Mouse (Mus musculus): ENCODE data around the gene Cramp1l. TPM values are rescaled to one million over a fixed set of nuclear protein-coding genes. Genes with fewer than 3 reads are reported as not detected.

The Cramp1l gene
- polyA plus RNA-seq, 1 experiment from 2014 or later = 13.0 TPM

GRCm38 (mm10) chr17:24994721-24995120 lies 20.9 kb downstream of the Cramp1l start:
- peaks cover 41% of the 10 kb centered on the region for H3K36me3 ChIP-seq (ENCODE audit: control insufficient read depth, insufficient read depth, low read length)
- H3K4me1 ChIP-seq (ENCODE audit: control insufficient read depth, insufficient read depth, low read length) = no peaks in the 10 kb centered on the region
- no peak overlapping the region for H3K4me3 ChIP-seq (ENCODE audit: low read depth, low read length)
- DNase-seq (ENCODE audit: low spot score) (no peak), ATAC-seq (ENCODE audit: insufficient number of reproducible peaks, low FRiP score, low TSS enrichment, low read depth) (no peak)
- no peak overlapping the region for H3K4me2 ChIP-seq (ENCODE audit: low read depth, severe bottlenecking)
- H3K27me3 ChIP-seq (ENCODE audit: control insufficient read depth, insufficient read depth, low read length) = no peaks in the 10 kb centered on the region
- no peak overlapping the region for H3K9ac ChIP-seq (ENCODE audit: low read length)
- no peak overlapping the region for H3K27ac ChIP-seq (replicated peaks; ENCODE audit: low read depth, low read length)
- no peaks in the 10 kb centered on the region for H3K9me3 ChIP-seq (ENCODE audit: control insufficient read depth, low read length)
- WGBS = 95% methylated on average over 6 of the region's 6 CpGs

GRCm38 (mm10) chr17:24987221-24987620 lies 28.4 kb downstream of the Cramp1l start:
- H3K27me3 ChIP-seq (ENCODE audit: control insufficient read depth, insufficient read depth, low read length) = no peaks in the 10 kb centered on the region
- peaks cover 41% of the 10 kb centered on the region for H3K36me3 ChIP-seq (ENCODE audit: control insufficient read depth, insufficient read depth, low read length)
- DNase-seq (ENCODE audit: low spot score) = no peak
- H3K9me3 ChIP-seq (ENCODE audit: control insufficient read depth, low read length) = no peaks in the 10 kb centered on the region
- H3K4me2 ChIP-seq (ENCODE audit: low read depth, severe bottlenecking) = no peak overlapping the region
- H3K4me3 ChIP-seq (ENCODE audit: low read depth, low read length) = no peak overlapping the region
- no peak overlapping the region for H3K27ac ChIP-seq (replicated peaks; ENCODE audit: low read depth, low read length)
- no peak overlapping the region for H3K9ac ChIP-seq (ENCODE audit: low read length)
- WGBS = 97% methylated on average over 6 of the region's 6 CpGs
- no peak for ATAC-seq (ENCODE audit: insufficient number of reproducible peaks, low FRiP score, low TSS enrichment, low read depth)
- no peaks in the 10 kb centered on the region for H3K4me1 ChIP-seq (ENCODE audit: control insufficient read depth, insufficient read depth, low read length)

- 16% methylated on average over 21 of the region's 21 CpGs for WGBS
- H3K9ac ChIP-seq (ENCODE audit: low read length) = peak overlapping the region; percentile 17; the same call in 1 of the 2 replicates
- peak; percentile 49 for ATAC-seq (ENCODE audit: insufficient number of reproducible peaks, low FRiP score, low TSS enrichment, low read depth)
- H3K36me3 ChIP-seq (ENCODE audit: control insufficient read depth, insufficient read depth, low read length) = peaks cover 29% of the 10 kb centered on the region; the same call in 1 of the 2 replicates
- no peaks in the 10 kb centered on the region for H3K27me3 ChIP-seq (ENCODE audit: control insufficient read depth, insufficient read depth, low read length)
- no peak for DNase-seq (ENCODE audit: low spot score)
- no peak overlapping the region for H3K27ac ChIP-seq (replicated peaks; ENCODE audit: low read depth, low read length)
- peaks cover 5% of the 10 kb centered on the region; the same call in 1 of the 2 replicates for H3K4me1 ChIP-seq (ENCODE audit: control insufficient read depth, insufficient read depth, low read length)
- H3K4me3 ChIP-seq (ENCODE audit: low read depth, low read length) = peak overlapping the region; percentile 93
- H3K9me3 ChIP-seq (ENCODE audit: control insufficient read depth, low read length) = no peaks in the 10 kb centered on the region
- H3K4me2 ChIP-seq (ENCODE audit: low read depth, severe bottlenecking) = peak overlapping the region; percentile 49
These were observed 54.5 kb downstream of the Cramp1l start for GRCm38 (mm10) chr17:24960852-24961715.

- peak; percentile 100 for ATAC-seq (ENCODE audit: insufficient number of reproducible peaks, low FRiP score, low TSS enrichment, low read depth)
- Histone ChIP-seq H3K4me1 (ENCODE audit: control insufficient read depth, insufficient read depth, low read length) (peaks cover 5% of the 10 kb centered on the region; the same call in 1 of the 2 replicates), H3K36me3 (ENCODE audit: control insufficient read depth, insufficient read depth, low read length) (peaks cover 26% of the 10 kb centered on the region; the same call in 1 of the 2 replicates), H3K9ac (ENCODE audit: low read length) (peak within 1 kb of the TSS; percentile 98), H3K4me2 (ENCODE audit: low read depth, severe bottlenecking) (peak within 1 kb of the TSS; percentile 73), H3K27me3 (ENCODE audit: control insufficient read depth, insufficient read depth, low read length) (no peaks in the 10 kb centered on the region), H3K27ac (replicated peaks; ENCODE audit: low read depth, low read length) (peak within 1 kb of the TSS; percentile 76), H3K4me3 (ENCODE audit: low read depth, low read length) (peak within 1 kb of the TSS; percentile 93), H3K9me3 (ENCODE audit: control insufficient read depth, low read length) (no peaks in the 10 kb centered on the region)
- under 1% methylated on average over 58 of the region's 59 CpGs for WGBS
- peak; percentile 100 for DNase-seq (ENCODE audit: low spot score)
These were observed 55.3 kb downstream of the Cramp1l start, which contains the start of gene Jpt2 for GRCm38 (mm10) chr17:24960135-24960851. Gene Jpt2, minus strand, starts transcription at chr17:24960689.

GRCm38 (mm10) chr17:24959371-24959770 lies 56.2 kb downstream of the Cramp1l start:
- H3K36me3 ChIP-seq (ENCODE audit: control insufficient read depth, insufficient read depth, low read length) = peaks cover 20% of the 10 kb centered on the region; the same call in 1 of the 2 replicates

GRCm38 (mm10) chr17:24953291-24953690 lies 62.3 kb downstream of the Cramp1l start:
- Histone ChIP-seq H3K27me3 (ENCODE audit: control insufficient read depth, insufficient read depth, low read length) (no peaks in the 10 kb centered on the region), H3K4me3 (ENCODE audit: low read depth, low read length) (no peak overlapping the region), H3K36me3 (ENCODE audit: control insufficient read depth, insufficient read depth, low read length) (peaks cover 15% of the 10 kb centered on the region; the same call in 1 of the 2 replicates), H3K4me2 (ENCODE audit: low read depth, severe bottlenecking) (no peak overlapping the region), H3K9me3 (ENCODE audit: control insufficient read depth, low read length) (no peaks in the 10 kb centered on the region), H3K4me1 (ENCODE audit: control insufficient read depth, insufficient read depth, low read length) (0 out of 2 replicates have a peak, but pooled peaks cover 2% of the 10 kb centered on the region), H3K27ac (replicated peaks; ENCODE audit: low read depth, low read length) (no peak overlapping the region), H3K9ac (ENCODE audit: low read length) (no peak overlapping the region)
- no peak for DNase-seq (ENCODE audit: low spot score)
- WGBS = 97% methylated on average over 2 of the region's 2 CpGs
- ATAC-seq (ENCODE audit: insufficient number of reproducible peaks, low FRiP score, low TSS enrichment, low read depth) = no peak

More at GRCm38 (mm10) chr17:24959371-24959770, 56.2 kb downstream of the Cramp1l start:
- WGBS = 66% methylated on average over 8 of the region's 8 CpGs
- ATAC-seq (ENCODE audit: insufficient number of reproducible peaks, low FRiP score, low TSS enrichment, low read depth) = no peak
- Histone ChIP-seq H3K9ac (ENCODE audit: low read length) (peak overlapping the region; percentile 98), H3K4me1 (ENCODE audit: control insufficient read depth, insufficient read depth, low read length) (peaks cover 5% of the 10 kb centered on the region; the same call in 1 of the 2 replicates), H3K27me3 (ENCODE audit: control insufficient read depth, insufficient read depth, low read length) (no peaks in the 10 kb centered on the region), H3K9me3 (ENCODE audit: control insufficient read depth, low read length) (no peaks in the 10 kb centered on the region), H3K4me2 (ENCODE audit: low read depth, severe bottlenecking) (peak overlapping the region; percentile 73), H3K27ac (replicated peaks; ENCODE audit: low read depth, low read length) (no peak overlapping the region), H3K4me3 (ENCODE audit: low read depth, low read length) (peak overlapping the region; percentile 93)
- DNase-seq (ENCODE audit: low spot score) = no peak

- 0 out of 2 replicates have a peak, but pooled peaks cover 2% of the 10 kb centered on the region for H3K4me1 ChIP-seq (ENCODE audit: control insufficient read depth, insufficient read depth, low read length)
- 94% methylated on average over 2 of the region's 2 CpGs for WGBS
- ATAC-seq (ENCODE audit: insufficient number of reproducible peaks, low FRiP score, low TSS enrichment, low read depth) (no peak), DNase-seq (ENCODE audit: low spot score) (no peak)
- H3K9me3 ChIP-seq (ENCODE audit: control insufficient read depth, low read length) = no peaks in the 10 kb centered on the region
- H3K4me2 ChIP-seq (ENCODE audit: low read depth, severe bottlenecking) = no peak overlapping the region
- H3K27ac ChIP-seq (replicated peaks; ENCODE audit: low read depth, low read length) = no peak overlapping the region
- no peak overlapping the region for H3K9ac ChIP-seq (ENCODE audit: low read length)
- no peak overlapping the region for H3K4me3 ChIP-seq (ENCODE audit: low read depth, low read length)
- H3K27me3 ChIP-seq (ENCODE audit: control insufficient read depth, insufficient read depth, low read length) = no peaks in the 10 kb centered on the region
- peaks cover 24% of the 10 kb centered on the region for H3K36me3 ChIP-seq (ENCODE audit: control insufficient read depth, insufficient read depth, low read length)
These were observed 64.9 kb downstream of the Cramp1l start for GRCm38 (mm10) chr17:24950671-24951070.

GRCm38 (mm10) chr17:24948204-24948603 lies 67.4 kb downstream of the Cramp1l start:
- WGBS = 97% methylated on average over 5 of the region's 5 CpGs
- Histone ChIP-seq H3K9ac (ENCODE audit: low read length) (no peak overlapping the region), H3K4me2 (ENCODE audit: low read depth, severe bottlenecking) (no peak overlapping the region), H3K27me3 (ENCODE audit: control insufficient read depth, insufficient read depth, low read length) (no peaks in the 10 kb centered on the region), H3K9me3 (ENCODE audit: control insufficient read depth, low read length) (no peaks in the 10 kb centered on the region), H3K27ac (replicated peaks; ENCODE audit: low read depth, low read length) (no peak overlapping the region), H3K36me3 (ENCODE audit: control insufficient read depth, insufficient read depth, low read length) (peaks cover 25% of the 10 kb centered on the region), H3K4me1 (ENCODE audit: control insufficient read depth, insufficient read depth, low read length) (0 out of 2 replicates have a peak, but pooled peaks cover 2% of the 10 kb centered on the region), H3K4me3 (ENCODE audit: low read depth, low read length) (no peak overlapping the region)
- no peak for ATAC-seq (ENCODE audit: insufficient number of reproducible peaks, low FRiP score, low TSS enrichment, low read depth)
- DNase-seq (ENCODE audit: low spot score) = no peak

Data from limb, embryonic 11.5 days (tissue).